Mouse (Mus musculus) neural tube, embryonic 12.5 days (tissue): ENCODE data around the gene Gm11213. TPM values are rescaled to one million over a fixed set of nuclear protein-coding genes. Genes with fewer than 3 reads are reported as not detected.

ENCODE experiments used
- ATAC-seq: fragments of 200-750 bp; cut with Nextera tagmentation; 2 replicates; pipeline ENCODE4 v1.8.0; 2017; ENCODE audit warnings: low read depth, mild to moderate bottlenecking, moderate TSS enrichment, moderate library complexity; ENCODE audit not compliant: low FRiP score
- H3K27ac ChIP-seq: fragments of 300-500 bp; sonication (generic); 2 replicates; pipeline ENCODE4 v1.5.1; 2016
- H3K27me3 ChIP-seq: fragments of 300-500 bp; sonication (generic); replicated peaks from 2 replicates; pipeline ENCODE4 v1.6.1; 2016; ENCODE audit warnings: mild to moderate bottlenecking
- H3K36me3 ChIP-seq: fragments of 300-500 bp; sonication (generic); 2 replicates; pipeline ENCODE4 v1.6.1; 2016; ENCODE audit warnings: mild to moderate bottlenecking
- H3K4me1 ChIP-seq: fragments of 300-500 bp; sonication (generic); 2 replicates; pipeline ENCODE4 v1.6.1; 2016
- H3K4me2 ChIP-seq: fragments of 300-500 bp; sonication (generic); replicated peaks from 2 replicates; pipeline ENCODE4 v1.6.1; 2016; ENCODE audit warnings: mild to moderate bottlenecking
- H3K4me3 ChIP-seq: fragments of 300-500 bp; sonication (generic); 2 replicates; pipeline ENCODE4 v1.5.1; 2016
- H3K9ac ChIP-seq: fragments of 300-500 bp; sonication (generic); 2 replicates; pipeline ENCODE4 v1.6.1; 2016; ENCODE audit warnings: mild to moderate bottlenecking
- H3K9me3 ChIP-seq: fragments of 300-500 bp; sonication (generic); 2 replicates; pipeline ENCODE4 v1.6.1; 2016; ENCODE audit warnings: mild to moderate bottlenecking
- WGBS: fragments of 180-500 bp; shearing (Covaris S2); methylation state at CpG from one replicate; pipeline ENCODE4 v1.1.7; 2016; 5-methylcytosine and 5-hydroxymethylcytosine counted together
- polyA plus RNA-seq: library from polyadenylated mRNA; unstranded; fragments of >200 nt; fragmentation: Nextera tagmentation; extraction: Ambion mirVana; gene quantifications from 2 replicates; pipeline ENCODE4 v1.2.1, GENCODE M21; 2016

Gm11213 gene
- polyA plus RNA-seq = not detected in 2 replicates

DNA sequence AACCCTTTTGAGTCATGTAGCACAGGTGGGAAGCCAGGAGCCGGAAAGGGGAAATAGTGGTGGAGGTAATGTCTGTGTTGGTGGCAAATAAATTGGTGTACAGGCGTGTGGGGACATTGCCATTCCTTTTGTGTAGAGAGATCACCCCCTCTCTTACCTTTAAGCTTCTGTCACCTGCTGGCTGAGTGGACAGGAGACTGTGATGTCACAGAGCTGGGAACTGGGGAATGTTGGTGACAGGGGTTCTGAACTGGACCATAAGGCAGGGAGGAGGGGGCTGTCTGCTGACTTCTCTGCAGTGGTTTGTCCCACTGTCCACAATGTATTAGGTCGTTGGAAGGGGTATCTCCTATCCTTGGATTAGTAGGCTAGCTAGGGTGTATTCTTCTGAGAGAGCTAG is at the start of gene Gm11213:
Gene Gm11213, minus strand, starts transcription at position 317 of the 400 bp plus-strand sequence.
- no peak for ATAC-seq
- H3K9ac ChIP-seq = no peak within 1 kb of the TSS
- H3K4me1 ChIP-seq = no peaks in the 10 kb centered on the region
- no peaks in the 10 kb centered on the region for H3K36me3 ChIP-seq
- no peaks in the 10 kb centered on the region for H3K9me3 ChIP-seq
- no peak within 1 kb of the TSS for H3K27ac ChIP-seq
- H3K4me2 ChIP-seq = no peak within 1 kb of the TSS
- H3K4me3 ChIP-seq = no peak within 1 kb of the TSS
- no peaks in the 10 kb centered on the region for H3K27me3 ChIP-seq
- WGBS = 80% methylated on average over 3 of the region's 3 CpGs

- H3K36me3 ChIP-seq = no peaks in the 10 kb centered on the region
- WGBS = 86% methylated on average over 1 of the region's 1 CpGs
- no peak overlapping the region for H3K4me2 ChIP-seq
- no peak overlapping the region for H3K4me3 ChIP-seq
- no peaks in the 10 kb centered on the region for H3K4me1 ChIP-seq
- no peaks in the 10 kb centered on the region for H3K27me3 ChIP-seq
- H3K9ac ChIP-seq = no peak overlapping the region
- ATAC-seq = no peak
- no peak overlapping the region for H3K27ac ChIP-seq
- H3K9me3 ChIP-seq = no peaks in the 10 kb centered on the region
These were observed 49.3 kb upstream of the Gm11213 start for GRCm38 (mm10) chr4:63654381-63654780.

GRCm38 (mm10) chr4:63643956-63644726 is 39.1 kb upstream of the Gm11213 start:
- ATAC-seq = no peak
- H3K9ac ChIP-seq = no peak overlapping the region
- H3K36me3 ChIP-seq = no peaks in the 10 kb centered on the region
- no peaks in the 10 kb centered on the region for H3K4me1 ChIP-seq
- H3K4me3 ChIP-seq = no peak overlapping the region
- no peak overlapping the region for H3K27ac ChIP-seq
- no peak overlapping the region for H3K4me2 ChIP-seq
- no peaks in the 10 kb centered on the region for H3K27me3 ChIP-seq
- H3K9me3 ChIP-seq = no peaks in the 10 kb centered on the region

- no peaks in the 10 kb centered on the region for H3K27me3 ChIP-seq
- 78% methylated on average over 2 of the region's 2 CpGs for WGBS
These were observed 34.8 kb upstream of the Gm11213 start for GRCm38 (mm10) chr4:63639842-63640241.

GRCm38 (mm10) chr4:63638603-63639002 is 33.5 kb upstream of the Gm11213 start:
- no peaks in the 10 kb centered on the region for H3K4me1 ChIP-seq
- H3K4me3 ChIP-seq = no peak overlapping the region
- H3K27ac ChIP-seq = no peak overlapping the region
- no peaks in the 10 kb centered on the region for H3K27me3 ChIP-seq
- no peak for ATAC-seq
- H3K36me3 ChIP-seq = no peaks in the 10 kb centered on the region
- H3K4me2 ChIP-seq = no peak overlapping the region
- no peaks in the 10 kb centered on the region for H3K9me3 ChIP-seq
- no peak overlapping the region for H3K9ac ChIP-seq
- 49% methylated on average over 1 of the region's 1 CpGs for WGBS

More at GRCm38 (mm10) chr4:63639842-63640241, 34.8 kb upstream of the Gm11213 start:
- Histone ChIP-seq H3K4me2 (no peak overlapping the region), H3K27ac (no peak overlapping the region), H3K9ac (no peak overlapping the region), H3K4me3 (no peak overlapping the region), H3K36me3 (no peaks in the 10 kb centered on the region), H3K4me1 (no peaks in the 10 kb centered on the region), H3K9me3 (no peaks in the 10 kb centered on the region)
- ATAC-seq = no peak

GRCm38 (mm10) chr4:63633181-63633580 is 28.1 kb upstream of the Gm11213 start:
- no peaks in the 10 kb centered on the region for H3K36me3 ChIP-seq
- H3K27me3 ChIP-seq = no peaks in the 10 kb centered on the region
- no peak overlapping the region for H3K4me2 ChIP-seq
- no peak for ATAC-seq
- H3K9me3 ChIP-seq = no peaks in the 10 kb centered on the region
- H3K9ac ChIP-seq = no peak overlapping the region
- no peaks in the 10 kb centered on the region for H3K4me1 ChIP-seq
- no peak overlapping the region for H3K27ac ChIP-seq
- 87% methylated on average over 2 of the region's 2 CpGs for WGBS
- H3K4me3 ChIP-seq = no peak overlapping the region

DNA sequence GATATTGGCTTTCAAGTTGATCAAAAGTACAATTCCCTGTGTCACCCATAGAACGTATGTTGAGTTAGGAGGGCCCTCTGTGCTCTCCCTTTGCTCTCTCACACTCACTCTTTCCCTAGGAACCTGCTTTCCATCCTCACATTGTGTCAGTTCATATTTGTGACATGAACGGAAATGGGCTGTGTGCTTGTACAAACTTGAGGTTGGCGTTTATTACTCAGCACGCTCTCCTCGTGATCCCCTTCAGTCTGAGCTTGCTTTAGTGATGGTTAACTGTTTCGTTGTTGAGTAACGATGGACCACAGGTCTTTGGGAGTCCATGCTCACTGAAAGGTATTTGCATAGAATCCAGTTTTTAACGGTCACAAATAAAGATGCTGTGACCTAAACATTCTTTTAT is 22.1 kb upstream of the Gm11213 start:
- no peaks in the 10 kb centered on the region for H3K36me3 ChIP-seq
- no peak overlapping the region for H3K4me3 ChIP-seq
- H3K4me2 ChIP-seq = no peak overlapping the region
- no peak overlapping the region for H3K9ac ChIP-seq
- WGBS = 90% methylated on average over 8 of the region's 8 CpGs
- no peaks in the 10 kb centered on the region for H3K9me3 ChIP-seq
- no peaks in the 10 kb centered on the region for H3K27me3 ChIP-seq
- no peak overlapping the region for H3K27ac ChIP-seq
- ATAC-seq = no peak
- no peaks in the 10 kb centered on the region for H3K4me1 ChIP-seq

DNA sequence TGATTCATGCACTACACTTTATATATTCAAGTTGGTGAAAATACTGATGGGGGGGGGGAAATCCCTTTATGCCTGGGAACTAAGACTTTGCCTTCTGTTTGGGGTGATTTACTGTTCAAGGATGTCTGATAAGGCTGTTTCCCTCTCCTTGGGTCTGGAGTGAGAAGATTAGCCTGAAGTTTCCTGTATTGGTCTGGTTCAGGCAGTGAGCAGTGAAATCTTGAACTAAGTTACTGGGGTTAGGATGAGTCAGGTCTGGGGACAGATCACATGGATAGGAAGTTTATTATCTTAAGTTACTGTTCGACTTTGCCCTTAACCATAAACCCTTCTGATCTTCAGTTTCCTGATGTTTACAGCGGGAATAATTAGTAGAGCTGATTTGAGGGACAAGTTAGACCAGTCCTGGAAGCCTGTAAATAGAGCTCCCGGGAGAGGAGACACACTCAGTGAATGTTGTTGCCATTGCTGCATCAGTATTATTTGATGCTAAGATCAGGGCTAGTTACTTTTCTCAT is 20.6 kb upstream of the Gm11213 start:
- no peaks in the 10 kb centered on the region for H3K4me1 ChIP-seq
- no peaks in the 10 kb centered on the region for H3K9me3 ChIP-seq
- H3K9ac ChIP-seq = no peak overlapping the region
- H3K4me2 ChIP-seq = no peak overlapping the region
- no peaks in the 10 kb centered on the region for H3K36me3 ChIP-seq
- H3K4me3 ChIP-seq = no peak overlapping the region
- H3K27me3 ChIP-seq = no peaks in the 10 kb centered on the region
- no peak overlapping the region for H3K27ac ChIP-seq
- no peak for ATAC-seq
- WGBS = 71% methylated on average over 3 of the region's 3 CpGs

GRCm38 (mm10) chr4:63622378-63622835 is 17.3 kb upstream of the Gm11213 start, which contains the start of gene Tex48:
Gene Tex48, minus strand, starts transcription at chr4:63622428.
- no peak within 1 kb of the TSS for H3K4me3 ChIP-seq
- WGBS = 58% methylated on average over 5 of the region's 5 CpGs
- no peaks in the 10 kb centered on the region for H3K36me3 ChIP-seq
- ATAC-seq = no peak
- H3K27ac ChIP-seq = no peak within 1 kb of the TSS
- H3K27me3 ChIP-seq = no peaks in the 10 kb centered on the region
- H3K4me2 ChIP-seq = no peak within 1 kb of the TSS
- no peaks in the 10 kb centered on the region for H3K9me3 ChIP-seq
- no peak within 1 kb of the TSS for H3K9ac ChIP-seq
- no peaks in the 10 kb centered on the region for H3K4me1 ChIP-seq

GRCm38 (mm10) chr4:63621861-63622260 is 16.8 kb upstream of the Gm11213 start:
- Histone ChIP-seq H3K4me2 (no peak overlapping the region), H3K9ac (no peak overlapping the region), H3K4me1 (no peaks in the 10 kb centered on the region), H3K27me3 (no peaks in the 10 kb centered on the region), H3K27ac (no peak overlapping the region), H3K9me3 (no peaks in the 10 kb centered on the region), H3K4me3 (no peak overlapping the region), H3K36me3 (no peaks in the 10 kb centered on the region)
- no peak for ATAC-seq
- WGBS = 72% methylated on average over 2 of the region's 2 CpGs

GRCm38 (mm10) chr4:63608391-63608790 is 3.3 kb upstream of the Gm11213 start:
- Histone ChIP-seq H3K27ac (no peak overlapping the region), H3K9me3 (no peaks in the 10 kb centered on the region), H3K9ac (no peak overlapping the region), H3K36me3 (no peaks in the 10 kb centered on the region), H3K4me1 (no peaks in the 10 kb centered on the region), H3K27me3 (no peaks in the 10 kb centered on the region), H3K4me2 (no peak overlapping the region), H3K4me3 (no peak overlapping the region)
- 82% methylated on average over 7 of the region's 7 CpGs for WGBS
- no peak for ATAC-seq

GRCm38 (mm10) chr4:63605968-63606367 is 907 bp upstream of the Gm11213 start:
- ATAC-seq = no peak
- H3K9ac ChIP-seq = no peak overlapping the region
- H3K27ac ChIP-seq = no peak overlapping the region
- H3K9me3 ChIP-seq = no peaks in the 10 kb centered on the region
- WGBS = 72% methylated on average over 1 of the region's 1 CpGs
- no peak overlapping the region for H3K4me2 ChIP-seq
- H3K4me1 ChIP-seq = no peaks in the 10 kb centered on the region
- H3K27me3 ChIP-seq = no peaks in the 10 kb centered on the region
- H3K36me3 ChIP-seq = no peaks in the 10 kb centered on the region
- H3K4me3 ChIP-seq = no peak overlapping the region

GRCm38 (mm10) chr4:63605545-63605944 is 484 bp upstream of the Gm11213 start:
- H3K4me1 ChIP-seq = no peaks in the 10 kb centered on the region
- no peaks in the 10 kb centered on the region for H3K27me3 ChIP-seq
- WGBS = 96% methylated on average over 3 of the region's 3 CpGs
- H3K9ac ChIP-seq = no peak overlapping the region
- no peak overlapping the region for H3K27ac ChIP-seq
- H3K36me3 ChIP-seq = no peaks in the 10 kb centered on the region
- H3K9me3 ChIP-seq = no peaks in the 10 kb centered on the region
- no peak overlapping the region for H3K4me2 ChIP-seq
- H3K4me3 ChIP-seq = no peak overlapping the region
- no peak for ATAC-seq
